8 mouse cellular contexts compared by ENCODE assay signal in genomic region chr11:115366706-115367394, GRCm38 (mm10). TPM values are rescaled to one million over a fixed set of nuclear protein-coding genes. Genes with fewer than 3 reads are reported as not detected.
DNase-seq lines count a peak whose midpoint lies in the region; ATAC-seq and TF ChIP-seq lines count a peak whose summit lies in the region.

No protein-coding gene starts in this region.

- H3K4me2 ChIP-seq in forebrain, embryonic 12.5 days: peak overlapping the region; percentile 97
- peak overlapping the region; percentile 92 for H3K4me2 ChIP-seq in midbrain, embryonic 12.5 days (replicated peaks)

- peak overlapping the region; percentile 78 for H3K9ac ChIP-seq in forebrain, embryonic 12.5 days
- peak overlapping the region; percentile 79 for H3K9ac ChIP-seq in midbrain, embryonic 12.5 days (replicated peaks)

- DNase-seq in layer of hippocampus, adult 18-20 months (ENCODE audit: low spot score in 2 of 2): peak; percentile 66 to 69
- DNase-seq in layer of hippocampus, adult 9-10 months (ENCODE audit: low spot score): no peak
- DNase-seq in layer of hippocampus, adult 8-10 months (ENCODE audit: low spot score in 2 of 2): peak; percentile 64 to 67
- DNase-seq in thymus, postnatal 14 days: peak; percentile 53
- no peak for DNase-seq in B cell, adult 2 months

- H3K9me3 ChIP-seq in forebrain, embryonic 12.5 days: no peaks in the 10 kb centered on the region
- H3K9me3 ChIP-seq in midbrain, embryonic 12.5 days: no peaks in the 10 kb centered on the region

- no peak overlapping the region for H3K27ac ChIP-seq in bone marrow macrophage, adult 2 months (ENCODE audit: insufficient read depth, low read depth, low read length)
- peak overlapping the region; percentile 68 for H3K27ac ChIP-seq in forebrain, embryonic 12.5 days
- peak overlapping the region; percentile 67 for H3K27ac ChIP-seq in midbrain, embryonic 12.5 days (replicated peaks)

- H3K36me3 ChIP-seq in forebrain, embryonic 12.5 days (replicated peaks): no peaks in the 10 kb centered on the region
- H3K36me3 ChIP-seq in midbrain, embryonic 12.5 days: no peaks in the 10 kb centered on the region

- no peak for TF ChIP-seq CTCF in bone marrow macrophage, adult 2 months (IDR thresholded peaks at IDR 0.05; ENCODE audit: low read depth, low read length)

- WGBS in forebrain, embryonic 12.5 days: 2% methylated on average over 27 of the region's 28 CpGs
- under 1% methylated on average over 28 of the region's 28 CpGs for WGBS in midbrain, embryonic 12.5 days

- peak; percentile 68 for ATAC-seq in forebrain, embryonic 12.5 days (ENCODE audit: low FRiP score)
- ATAC-seq in midbrain, embryonic 12.5 days (ENCODE audit: low FRiP score, low read depth): peak; percentile 69

- H3K27me3 ChIP-seq in forebrain, embryonic 12.5 days: peaks cover 26% of the 10 kb centered on the region
- peaks cover 45% of the 10 kb centered on the region for H3K27me3 ChIP-seq in midbrain, embryonic 12.5 days

- no peak for TF ChIP-seq POLR2A in bone marrow macrophage, adult 2 months (IDR thresholded peaks at IDR 0.05; ENCODE audit: borderline replicate concordance, low read depth, low read length)

- H3K4me3 ChIP-seq in bone marrow macrophage, adult 2 months (ENCODE audit: insufficient read depth, low read length): peak overlapping the region; percentile 55
- peak overlapping the region; percentile 70 for H3K4me3 ChIP-seq in forebrain, embryonic 12.5 days (replicated peaks)
- H3K4me3 ChIP-seq in midbrain, embryonic 12.5 days: peak overlapping the region; percentile 72

- H3K4me1 ChIP-seq in bone marrow macrophage, adult 2 months (ENCODE audit: control insufficient read depth, insufficient read depth, low read length): peaks cover 2% of the 10 kb centered on the region; the same call in 1 of the 2 replicates
- peaks cover 24% of the 10 kb centered on the region for H3K4me1 ChIP-seq in forebrain, embryonic 12.5 days
- peaks cover 17% of the 10 kb centered on the region for H3K4me1 ChIP-seq in midbrain, embryonic 12.5 days

RNA-seq across cellular contexts. Expression of gene Hid1, which starts 0.7 kb away (rescaled TPM):
- 100 to 1,000 TPM; 110 to 115 TPM for total RNA-seq in layer of hippocampus, adult 18-20 months (2021)
- polyA plus RNA-seq in bone marrow macrophage, adult 2 months (2012; ENCODE audit: insufficient read depth, insufficient read length, missing spikeins): 0.78 TPM in 1 of 2 replicates, not detected in the other
- 33.7 and 36.4 TPM in 2 replicates for polyA plus RNA-seq in forebrain, embryonic 12.5 days (2016; fragmentation: Nextera tagmentation; extraction: Ambion mirVana)
- 100 to 1,000 TPM; 104 to 119 (median 117) TPM for total RNA-seq in layer of hippocampus, adult 8-10 months (2022)
- 32.9 and 38.6 TPM in 2 replicates for polyA plus RNA-seq in midbrain, embryonic 12.5 days (2016; fragmentation: Nextera tagmentation; extraction: Ambion mirVana)

RNA-seq across cellular contexts. Expression of gene Cdr2l, which starts 14.9 kb away (rescaled TPM):
- total RNA-seq in layer of hippocampus, adult 18-20 months (2021): 10 to 100 TPM; 29.7 to 30.6 TPM
- 0.15 and 0.64 TPM in 2 replicates for polyA plus RNA-seq in bone marrow macrophage, adult 2 months (2012; ENCODE audit: insufficient read depth, insufficient read length, missing spikeins)
- polyA plus RNA-seq in forebrain, embryonic 12.5 days (2016; fragmentation: Nextera tagmentation; extraction: Ambion mirVana): 28.3 and 29.6 TPM in 2 replicates
- total RNA-seq in layer of hippocampus, adult 8-10 months (2022): 10 to 100 TPM; 25.7 to 29.6 (median 25.9) TPM
- polyA plus RNA-seq in midbrain, embryonic 12.5 days (2016; fragmentation: Nextera tagmentation; extraction: Ambion mirVana): 32.4 and 36.6 TPM in 2 replicates

RNA-seq across cellular contexts. Expression of gene Otop3, which starts 32.3 kb away (rescaled TPM):
- total RNA-seq in layer of hippocampus, adult 18-20 months (2021): under 1 TPM in 1 of 2 experiments, not detected in 1; 0.22 TPM
- polyA plus RNA-seq in bone marrow macrophage, adult 2 months (2012; ENCODE audit: insufficient read depth, insufficient read length, missing spikeins): not detected in 2 replicates
- polyA plus RNA-seq in forebrain, embryonic 12.5 days (2016; fragmentation: Nextera tagmentation; extraction: Ambion mirVana): not detected in 2 replicates
- under 1 TPM in 2 of 4 experiments, not detected in 2; 0.14 to 0.27 TPM for total RNA-seq in layer of hippocampus, adult 8-10 months (2022)
- polyA plus RNA-seq in midbrain, embryonic 12.5 days (2016; fragmentation: Nextera tagmentation; extraction: Ambion mirVana): 0.28 and 0.43 TPM in 2 replicates

RNA-seq across cellular contexts. Expression of gene Mrpl58, which starts 36.7 kb away (rescaled TPM):
- 100 to 1,000 TPM in 1 of 2 experiments, 10 to 100 TPM in 1; 97.7 to 102 TPM for total RNA-seq in layer of hippocampus, adult 18-20 months (2021)
- 38.2 and 49.0 TPM in 2 replicates for polyA plus RNA-seq in bone marrow macrophage, adult 2 months (2012; ENCODE audit: insufficient read depth, insufficient read length, missing spikeins)
- polyA plus RNA-seq in forebrain, embryonic 12.5 days (2016; fragmentation: Nextera tagmentation; extraction: Ambion mirVana): 222 and 232 TPM in 2 replicates
- 100 to 1,000 TPM; 100 to 115 (median 105) TPM for total RNA-seq in layer of hippocampus, adult 8-10 months (2022)
- polyA plus RNA-seq in midbrain, embryonic 12.5 days (2016; fragmentation: Nextera tagmentation; extraction: Ambion mirVana): 234 and 265 TPM in 2 replicates

RNA-seq across cellular contexts. Expression of gene Ush1g, which starts 45.0 kb away (rescaled TPM):
- total RNA-seq in layer of hippocampus, adult 18-20 months (2021): under 1 TPM; 0.66 to 0.79 TPM
- polyA plus RNA-seq in bone marrow macrophage, adult 2 months (2012; ENCODE audit: insufficient read depth, insufficient read length, missing spikeins): not detected in 2 replicates
- polyA plus RNA-seq in forebrain, embryonic 12.5 days (2016; fragmentation: Nextera tagmentation; extraction: Ambion mirVana): not detected in 2 replicates
- under 1 TPM; 0.36 to 0.95 (median 0.59) TPM for total RNA-seq in layer of hippocampus, adult 8-10 months (2022)
- polyA plus RNA-seq in midbrain, embryonic 12.5 days (2016; fragmentation: Nextera tagmentation; extraction: Ambion mirVana): 0.05 TPM in 1 of 2 replicates, not detected in the other

Comparison
In these comparisons a context has a peak if more than half of its experiments do, and no peak if none do; other contexts are left out.
1. DNase-seq: peak in layer of hippocampus, adult 18-20 months (2 of 2), layer of hippocampus, adult 8-10 months (2 of 2) and thymus, postnatal 14 days (single experiment); none in layer of hippocampus, adult 9-10 months (single experiment) and B cell, adult 2 months (0 of 2).
2. RNA of gene Hid1, which starts 0.7 kb away (polyA plus RNA-seq): 33.7 to 36.4 TPM in forebrain, embryonic 12.5 days and 32.9 to 38.6 TPM in midbrain, embryonic 12.5 days; 0.78 TPM in bone marrow macrophage, adult 2 months; every median in the first group is over 10 times any median in the second.
3. RNA of gene Cdr2l, which starts 14.9 kb away (polyA plus RNA-seq): 32.4 to 36.6 TPM in midbrain, embryonic 12.5 days and 28.3 to 29.6 TPM in forebrain, embryonic 12.5 days; 0.15 to 0.64 TPM in bone marrow macrophage, adult 2 months; every median in the first group is over 10 times any median in the second.
4. Peak in every context shown above with its lines, with median percentiles within 50 percentile points of each other: H3K4me3 ChIP-seq.